Mouse (Mus musculus) midbrain, postnatal 0 days (tissue): Measurements from ENCODE around the gene Mars. TPM values are rescaled to one million over a fixed set of nuclear protein-coding genes. Genes with fewer than 3 reads are reported as not detected.

Experiments
- ATAC-seq: fragments of 200-750 bp; cut with Nextera tagmentation; 2 replicates; pipeline ENCODE4 v1.8.0; 2017; ENCODE audit warnings: moderate number of reproducible peaks, mild to moderate bottlenecking, moderate TSS enrichment, moderate library complexity; ENCODE audit not compliant: low FRiP score
- DNase-seq: peaks from one replicate; pipeline ENCODE4 v3.0.0-alpha.2; 2015; ENCODE audit warnings: low spot score
- H3K27ac ChIP-seq: fragments of 300-500 bp; sonication (generic); 2 replicates; pipeline ENCODE4 v1.5.1; 2014; ENCODE audit warnings: low read depth, mild to moderate bottlenecking, low read length, mixed read lengths
- H3K27me3 ChIP-seq: fragments of 300-500 bp; sonication (generic); 2 replicates; pipeline ENCODE4 v1.6.1; 2014; ENCODE audit warnings: low read length, control low read depth, mixed read lengths; ENCODE audit not compliant: insufficient read depth
- H3K36me3 ChIP-seq: fragments of 300-500 bp; sonication (generic); 2 replicates; pipeline ENCODE4 v1.6.1; 2014; ENCODE audit warnings: low read length, control low read depth, mixed read lengths; ENCODE audit not compliant: insufficient read depth
- H3K4me1 ChIP-seq: fragments of 300-500 bp; sonication (generic); 2 replicates; pipeline ENCODE4 v1.6.1; 2014; ENCODE audit warnings: mild to moderate bottlenecking, control low read depth, antibody characterized with exemption, low read length, mixed read lengths; ENCODE audit not compliant: insufficient read depth
- H3K4me2 ChIP-seq: fragments of 300-500 bp; sonication (generic); 2 replicates; pipeline ENCODE4 v1.6.1; 2014; ENCODE audit warnings: low read depth, mild to moderate bottlenecking, low read length, mixed read lengths; ENCODE audit not compliant: poor library complexity, severe bottlenecking
- H3K4me3 ChIP-seq: fragments of 300-500 bp; sonication (generic); 2 replicates; pipeline ENCODE4 v1.5.1; 2014; ENCODE audit warnings: low read depth, mild to moderate bottlenecking, low read length, moderate library complexity
- H3K9ac ChIP-seq: fragments of 300-500 bp; sonication (generic); replicated peaks from 2 replicates; pipeline ENCODE4 v1.6.1; 2014; ENCODE audit warnings: mild to moderate bottlenecking, low read length, moderate library complexity, mixed read lengths; ENCODE audit not compliant: poor library complexity, severe bottlenecking
- H3K9me3 ChIP-seq: fragments of 300-500 bp; sonication (generic); 2 replicates; pipeline ENCODE4 v1.6.1; 2016; ENCODE audit warnings: low read length, control low read depth
- CTCF ChIP-seq: IDR thresholded peaks from 2 replicates; pipeline ENCODE4 v1.5.1; 2016; ENCODE audit warnings: antibody characterized with exemption, mild to moderate bottlenecking
- WGBS: fragments of 180-500 bp; shearing (Covaris S2); extraction: QIAGEN DNeasy Blood & Tissue Kit; methylation state at CpG from one replicate; pipeline ENCODE4 v1.1.7; 2014; 5-methylcytosine and 5-hydroxymethylcytosine counted together
- polyA plus RNA-seq: library from polyadenylated mRNA; unstranded; fragments of >200 nt; fragmentation: Nextera tagmentation; extraction: Ambion mirVana; gene quantifications from 2 replicates; pipeline ENCODE4 v1.2.1, GENCODE M21; 2015
- total RNA-seq: library from RNA; depleted of rRNA; stranded (reverse); fragments of >200 nt; gene quantifications from 2 replicates; pipeline ENCODE4 v1.2.3, GENCODE M21; 2014

The Mars gene
- total and polyA plus RNA-seq, 2 experiments from 2014 or later, result 62.6 to 112 TPM

- TF ChIP-seq CTCF, result no peak
Measured at GRCm38 (mm10) chr10:127352187-127352586, 40.6 kb upstream of the Mars start.

GRCm38 (mm10) chr10:127351719-127352118 is 40.1 kb upstream of the Mars start:
- ATAC-seq, result no peak
- 78% methylated on average over 8 of the region's 8 CpGs for WGBS
- H3K4me1 ChIP-seq, result peaks cover 4% of the 10 kb centered on the region; the same call in 1 of the 2 replicates
- no peaks in the 10 kb centered on the region for H3K27me3 ChIP-seq
- no peak for DNase-seq
- H3K4me3 ChIP-seq, result no peak overlapping the region
- H3K36me3 ChIP-seq, result no peaks in the 10 kb centered on the region
- H3K4me2 ChIP-seq, result no peak overlapping the region
- TF ChIP-seq CTCF, result no peak
- no peak overlapping the region for H3K27ac ChIP-seq
- no peaks in the 10 kb centered on the region for H3K9me3 ChIP-seq
- no peak overlapping the region for H3K9ac ChIP-seq

More at GRCm38 (mm10) chr10:127352187-127352586, 40.6 kb upstream of the Mars start:
- H3K27ac ChIP-seq, result no peak overlapping the region
- no peak overlapping the region for H3K9ac ChIP-seq
- DNase-seq, result no peak
- no peak for ATAC-seq
- no peak overlapping the region for H3K4me3 ChIP-seq
- no peaks in the 10 kb centered on the region for H3K36me3 ChIP-seq
- WGBS, result 93% methylated on average over 9 of the region's 9 CpGs
- peaks cover 4% of the 10 kb centered on the region; the same call in 1 of the 2 replicates for H3K4me1 ChIP-seq
- H3K9me3 ChIP-seq, result no peaks in the 10 kb centered on the region
- H3K4me2 ChIP-seq, result no peak overlapping the region
- no peaks in the 10 kb centered on the region for H3K27me3 ChIP-seq

GRCm38 (mm10) chr10:127351285-127351595 is 39.7 kb upstream of the Mars start:
- no peak for TF ChIP-seq CTCF
- Histone ChIP-seq H3K27me3 (no peaks in the 10 kb centered on the region), H3K4me3 (no peak overlapping the region), H3K4me1 (peaks cover 4% of the 10 kb centered on the region; the same call in 1 of the 2 replicates), H3K9me3 (no peaks in the 10 kb centered on the region), H3K9ac (no peak overlapping the region), H3K36me3 (no peaks in the 10 kb centered on the region), H3K4me2 (no peak overlapping the region), H3K27ac (no peak overlapping the region)
- no peak for ATAC-seq
- DNase-seq, result no peak
- 88% methylated on average over 8 of the region's 8 CpGs for WGBS

- Histone ChIP-seq H3K4me2 (peak overlapping the region; percentile 41; the same call in 1 of the 2 replicates), H3K27me3 (no peaks in the 10 kb centered on the region), H3K4me1 (peaks cover 4% of the 10 kb centered on the region; the same call in 1 of the 2 replicates), H3K9me3 (no peaks in the 10 kb centered on the region), H3K4me3 (0 out of 2 replicates have a peak overlapping the region, but pooled peaks have one; percentile 3), H3K36me3 (no peaks in the 10 kb centered on the region), H3K27ac (no peak overlapping the region), H3K9ac (no peak overlapping the region)
- DNase-seq, result peak; percentile 67
- no peak for ATAC-seq
- 12% methylated on average over 24 of the region's 24 CpGs for WGBS
- peak; percentile 87 for TF ChIP-seq CTCF
Measured at GRCm38 (mm10) chr10:127350594-127351284, 39.2 kb upstream of the Mars start.

- Histone ChIP-seq H3K9me3 (no peaks in the 10 kb centered on the region), H3K9ac (no peak overlapping the region), H3K4me1 (peaks cover 4% of the 10 kb centered on the region; the same call in 1 of the 2 replicates), H3K4me2 (no peak overlapping the region), H3K27ac (no peak overlapping the region), H3K4me3 (no peak overlapping the region), H3K36me3 (no peaks in the 10 kb centered on the region), H3K27me3 (no peaks in the 10 kb centered on the region)
- WGBS, result 82% methylated on average over 8 of the region's 8 CpGs
- no peak for TF ChIP-seq CTCF
- DNase-seq (no peak), ATAC-seq (no peak)
Measured at GRCm38 (mm10) chr10:127349810-127350209, 38.2 kb upstream of the Mars start.

- Histone ChIP-seq H3K36me3 (no peaks in the 10 kb centered on the region), H3K4me2 (no peak overlapping the region), H3K27me3 (no peaks in the 10 kb centered on the region), H3K4me1 (peaks cover 4% of the 10 kb centered on the region; the same call in 1 of the 2 replicates), H3K9ac (no peak overlapping the region), H3K9me3 (no peaks in the 10 kb centered on the region), H3K27ac (no peak overlapping the region), H3K4me3 (no peak overlapping the region)
- 74% methylated on average over 4 of the region's 4 CpGs for WGBS
- no peak for DNase-seq
- no peak for ATAC-seq
- TF ChIP-seq CTCF, result peak; percentile 27; the same call in 1 of the 2 replicates
Measured at GRCm38 (mm10) chr10:127348957-127349356, 37.4 kb upstream of the Mars start.
